Mouse (Mus musculus): ENCODE data around the gene Ccnt2.

DNA sequence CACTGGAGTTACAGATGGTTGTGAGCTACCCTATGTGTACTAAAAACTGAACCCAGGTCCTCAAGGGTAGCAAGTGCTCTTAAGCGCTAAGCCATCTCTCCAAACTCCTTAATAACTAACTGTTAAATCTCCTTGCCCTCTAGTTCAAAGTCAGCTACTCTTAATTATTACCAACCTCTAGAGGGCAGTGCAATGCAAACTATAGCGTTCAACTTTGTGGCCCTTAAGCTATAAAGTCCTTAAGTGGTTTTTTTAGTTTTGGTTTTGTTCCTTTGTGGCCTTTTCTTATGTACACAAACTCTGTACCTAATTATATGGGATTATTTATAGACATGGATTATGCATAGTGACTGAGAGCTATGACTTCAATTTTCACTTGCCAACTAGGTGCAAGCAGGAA is 53.4 kb downstream of the Ccnt2 start:
- TF ChIP-seq EP300 (IDR thresholded peaks at IDR 0.05; ENCODE audit: low read length) (no peak), CTCF (conservative IDR thresholded peaks at IDR 0.05 in 1 of 2, IDR thresholded peaks at IDR 0.05 in 1 of 2; ENCODE audit: low read depth in 2 of 2, low read length in 2 of 2) (peak; percentile 20 to 90; a peak in 2 of 4 replicates), POLR2A (IDR thresholded peaks at IDR 0.05; ENCODE audit: low read depth, low read length) (no peak), HCFC1 (IDR thresholded peaks at IDR 0.05; ENCODE audit: low read depth, low read length) (no peak), TBP (conservative IDR thresholded peaks at IDR 0.05; ENCODE audit: low read depth, low read length) (no peak), MEF2A (IDR thresholded peaks at IDR 0.05; ENCODE audit: borderline replicate concordance, low read depth, low read length) (no peak), JUND (conservative IDR thresholded peaks at IDR 0.05; ENCODE audit: low read depth, low read length) (peak; percentile 41; the same call in 1 of the 2 replicates), CHD1 (IDR thresholded peaks at IDR 0.05; ENCODE audit: low read depth, low read length) (no peak), GABPA (IDR thresholded peaks at IDR 0.05; ENCODE audit: insufficient replicate concordance, low read depth, low read length) (no peak), USF1 (IDR thresholded peaks at IDR 0.05; ENCODE audit: low read depth, low read length) (no peak), ZNF384 (IDR thresholded peaks at IDR 0.05; ENCODE audit: low read depth, low read length) (peak; percentile 82), NRF1 (IDR thresholded peaks at IDR 0.05; ENCODE audit: low read depth, low read length) (no peak), IRF4 (IDR thresholded peaks at IDR 0.05; ENCODE audit: low read depth, low read length) (no peak; the same call in 1 of the 2 replicates)

Data from CH12.LX (cell line).